Mouse (Mus musculus): ENCODE data around the gene Clcnka.

Gene Clcnka

DNA sequence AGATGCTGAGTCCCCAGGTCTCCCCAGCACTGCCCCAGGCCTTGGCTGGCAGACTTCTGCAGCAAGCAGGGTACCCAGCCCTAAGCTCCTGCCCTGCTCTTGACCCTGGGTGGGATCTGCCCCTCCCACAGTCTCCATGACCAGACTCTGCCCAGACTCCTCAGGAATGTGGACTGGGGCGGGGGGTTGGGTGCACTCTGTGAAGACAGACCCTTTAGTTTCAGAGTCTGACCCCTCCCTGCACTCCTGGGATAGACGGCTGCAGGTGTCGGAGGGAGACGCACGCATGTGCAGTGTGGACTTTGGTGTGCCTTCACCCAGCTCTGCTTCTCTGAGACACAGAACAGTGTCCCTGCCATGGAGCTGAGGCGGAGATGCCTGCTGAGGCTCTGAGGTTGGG, 60.5 kb downstream of the Clcnka start:
- TF ChIP-seq GATA4 (IDR thresholded peaks at IDR 0.05; ENCODE audit: insufficient replicate concordance, low read length) = no peak

DNA sequence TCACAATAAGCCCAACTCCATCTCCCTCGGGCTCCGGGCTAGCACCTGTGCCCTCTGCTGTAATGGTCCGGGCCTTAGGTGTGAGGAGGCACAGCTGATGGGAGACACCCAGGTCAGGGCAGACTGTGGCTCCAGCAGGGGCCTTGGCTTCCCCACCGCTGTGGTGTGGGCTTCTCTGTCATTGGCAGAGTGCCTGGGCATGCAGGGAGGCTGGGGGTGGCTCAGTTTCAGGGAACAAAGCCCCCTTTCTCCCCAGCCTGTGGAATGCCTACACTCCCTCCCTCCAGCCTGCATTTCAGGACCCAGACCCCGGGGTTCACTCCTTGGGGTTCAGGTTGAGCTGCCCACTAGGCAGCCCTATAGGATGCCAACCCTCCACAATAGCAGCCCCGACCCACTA, 62.3 kb downstream of the Clcnka start:
- TF ChIP-seq GATA4 (IDR thresholded peaks at IDR 0.05; ENCODE audit: insufficient replicate concordance, low read length) = no peak

DNA sequence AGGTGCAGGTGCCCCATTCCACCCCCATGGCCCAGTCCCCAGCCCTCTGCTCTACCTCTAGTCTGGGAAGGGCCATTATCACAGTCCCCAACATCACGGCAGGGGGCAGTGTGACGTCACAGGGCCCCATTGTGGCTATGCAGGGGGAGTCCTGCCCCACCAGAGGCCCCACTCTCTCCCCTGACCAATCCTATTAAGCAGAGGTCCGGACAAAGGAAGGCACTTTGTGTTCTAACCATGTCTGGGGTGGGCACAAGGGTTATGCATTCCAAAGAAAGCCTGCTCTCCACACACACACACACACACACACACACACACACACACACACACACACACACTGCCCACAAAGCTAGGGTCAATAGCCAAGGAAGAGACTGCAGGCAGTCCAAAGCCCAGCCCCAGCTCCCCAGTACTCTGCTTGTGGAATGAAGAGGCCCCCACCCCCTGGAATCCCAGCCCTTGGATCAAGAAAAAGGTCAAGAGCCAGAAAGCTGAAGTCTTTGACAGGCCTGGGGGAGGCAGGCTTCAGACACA, 63.2 kb downstream of the Clcnka start:
- TF ChIP-seq GATA4 (IDR thresholded peaks at IDR 0.05; ENCODE audit: insufficient replicate concordance, low read length) = no peak

DNA sequence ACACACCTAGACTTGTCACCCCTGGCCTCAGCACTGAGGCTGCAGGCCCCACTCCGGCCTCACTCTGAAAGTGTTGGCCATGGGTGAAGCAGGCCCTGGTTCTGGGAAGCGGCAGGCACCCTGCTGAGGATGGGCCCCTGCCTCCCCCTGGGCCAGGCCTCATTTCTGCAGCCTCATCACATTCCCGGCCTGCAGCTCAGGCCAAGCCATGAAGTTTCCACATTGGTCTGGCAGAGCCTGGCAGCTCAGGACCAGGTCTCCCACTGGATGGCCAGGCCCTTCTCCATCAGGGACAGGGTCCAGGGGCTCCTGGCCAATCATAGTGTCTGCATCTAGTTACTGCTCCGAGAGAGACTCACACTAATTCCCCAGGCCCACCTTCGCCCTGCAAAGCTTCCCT, 63.8 kb downstream of the Clcnka start:
- TF ChIP-seq GATA4 (IDR thresholded peaks at IDR 0.05; ENCODE audit: insufficient replicate concordance, low read length) = no peak
